Mouse (Mus musculus): Measurements from ENCODE around the gene Ccsap.

DNA sequence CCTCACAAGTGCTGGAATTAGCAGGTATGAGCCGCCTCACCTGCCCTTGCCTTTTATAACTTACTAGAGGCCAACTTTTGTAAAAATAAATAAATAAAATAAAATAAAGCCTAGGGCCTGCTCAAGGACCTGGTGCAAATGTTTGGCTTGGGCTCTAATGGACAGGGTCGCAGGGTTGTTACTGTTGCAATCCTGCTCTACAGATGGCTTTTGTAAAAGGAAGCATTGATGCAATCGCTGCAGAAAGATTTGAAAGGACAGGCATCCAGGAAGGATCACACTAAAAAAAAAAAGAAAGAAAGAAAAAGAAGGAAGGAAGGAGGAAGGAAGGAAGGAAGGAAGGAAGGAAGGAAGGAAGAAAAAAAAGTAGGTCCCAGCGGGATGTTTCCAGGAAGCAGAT, 377 bp upstream of the Ccsap start:
- TF ChIP-seq EP300 (IDR thresholded peaks at IDR 0.05; ENCODE audit: low read depth) (no peak), CTCF (IDR thresholded peaks at IDR 0.05; ENCODE audit: low read depth) (no peak)
